Mouse (Mus musculus) cerebellum, adult 11-12 months (tissue): ENCODE measurements at regions not wholly inside any gene's neighbourhood (a gene's known extent, or its start where the extent isn't known, plus 50 kb on each side); places are given as distances from the start of the nearest gene placed in this dataset.

Experiments
- DNase-seq: peaks from one replicate; pipeline ENCODE4 v3.0.0; 2022

DNA sequence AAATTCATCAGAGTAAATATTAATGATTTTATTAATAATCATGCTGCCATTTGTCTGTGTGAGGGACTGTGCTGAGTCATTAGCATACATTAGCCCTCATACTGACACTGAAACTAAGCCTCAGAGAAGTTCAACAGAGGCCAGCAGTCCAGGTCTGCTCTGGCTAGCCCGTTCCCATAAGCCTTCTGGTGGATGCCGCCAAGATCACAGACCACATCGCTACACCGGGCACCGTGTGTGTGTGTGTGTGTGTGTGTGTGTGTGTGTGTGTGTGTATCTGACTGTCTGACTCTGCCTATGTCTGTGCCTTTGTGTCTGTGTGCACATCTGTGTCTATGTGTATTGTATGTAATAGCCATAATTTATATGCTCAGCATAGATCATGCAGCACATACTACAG is 106.0 kb downstream of the Rpl14 start:
- no peak for DNase-seq

DNA sequence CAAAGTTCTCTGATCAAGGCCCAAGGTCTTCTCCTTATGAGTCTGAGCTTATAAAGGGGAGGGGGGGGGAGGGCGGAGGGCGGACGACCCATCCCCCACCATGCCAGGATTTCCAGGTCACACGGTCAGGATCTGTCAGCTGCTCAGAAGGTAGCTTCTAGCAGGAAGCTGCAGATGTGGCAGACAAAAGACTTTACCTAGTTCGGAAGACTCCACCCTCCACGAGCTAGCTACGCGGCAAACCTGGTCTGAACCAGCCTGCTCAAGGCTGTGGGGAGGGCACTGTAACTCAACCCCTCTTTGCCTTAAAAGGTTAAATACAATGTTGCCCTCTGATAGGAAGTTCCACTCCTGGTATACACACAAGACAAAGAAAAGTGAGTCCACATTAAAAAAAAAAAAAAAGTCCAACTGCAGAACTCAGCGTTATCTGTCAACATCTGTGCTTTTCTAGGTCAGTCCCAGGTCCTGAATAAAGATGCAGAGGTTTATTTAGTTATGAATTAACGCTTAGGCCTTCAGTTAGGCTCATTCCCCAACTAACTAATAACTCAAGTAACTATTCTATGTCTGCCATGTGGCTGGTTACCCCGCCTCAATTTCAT is 108.7 kb downstream of the Rpl14 start:
- no peak for DNase-seq

DNA sequence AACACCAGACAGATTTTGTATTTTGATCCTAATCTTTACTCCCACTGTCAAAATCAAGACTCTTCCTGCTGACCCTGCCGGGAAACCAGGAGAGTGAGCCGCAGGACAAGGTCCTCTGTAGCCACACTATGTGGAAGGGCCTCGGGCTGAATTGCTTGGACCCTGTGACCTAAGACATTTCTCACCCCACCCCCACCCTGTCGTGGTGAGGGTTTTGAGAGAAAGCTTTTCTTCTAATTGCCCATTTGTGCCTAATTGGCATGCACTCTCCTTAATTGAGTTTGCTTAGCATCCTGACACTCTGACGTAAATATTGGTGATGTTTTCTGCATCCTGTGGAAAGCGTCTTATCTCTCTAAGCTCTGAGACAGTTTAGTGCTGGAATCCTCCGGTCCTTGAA is 110.2 kb downstream of the Rpl14 start:
- no peak for DNase-seq

DNA sequence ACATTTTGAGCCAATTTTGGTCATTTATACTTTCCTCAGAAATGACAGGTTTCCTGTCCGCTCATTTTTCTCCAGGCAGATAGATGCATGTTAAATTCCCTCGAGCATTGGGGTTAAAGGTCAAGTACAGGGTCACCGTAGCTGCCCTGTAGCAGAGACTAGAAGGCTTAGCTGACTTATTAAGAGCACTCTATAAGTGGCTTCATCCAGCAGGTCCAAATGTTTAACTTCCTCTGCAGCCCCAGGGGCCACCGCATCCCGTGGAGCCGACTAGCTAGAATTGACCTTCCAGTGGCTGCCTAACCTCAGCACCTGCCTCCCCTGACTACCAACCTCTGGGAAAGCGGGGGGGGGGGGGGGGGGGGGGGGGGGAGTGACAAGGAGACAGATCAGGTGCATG is 114.7 kb downstream of the Rpl14 start:
- no peak for DNase-seq

DNA sequence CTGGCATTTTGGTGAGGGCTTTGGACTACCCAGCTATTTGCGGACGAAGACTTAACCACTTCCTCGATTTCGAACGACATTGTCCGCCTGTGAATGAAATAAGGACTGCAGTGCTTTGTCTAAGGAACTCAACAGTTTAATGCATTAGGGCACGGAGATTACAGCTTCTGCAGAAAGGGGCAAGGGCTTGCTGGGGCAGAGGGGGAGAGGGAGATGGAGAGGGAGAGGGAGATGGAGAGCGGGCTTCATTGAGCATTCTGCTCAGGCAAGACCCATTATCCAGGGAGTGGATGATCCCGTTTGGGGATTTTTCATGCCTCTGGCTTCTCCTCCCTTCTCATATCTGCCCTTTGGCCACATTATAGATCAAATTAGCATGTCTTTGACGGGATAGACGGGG is 117.8 kb downstream of the Rpl14 start:
- no peak for DNase-seq

DNA sequence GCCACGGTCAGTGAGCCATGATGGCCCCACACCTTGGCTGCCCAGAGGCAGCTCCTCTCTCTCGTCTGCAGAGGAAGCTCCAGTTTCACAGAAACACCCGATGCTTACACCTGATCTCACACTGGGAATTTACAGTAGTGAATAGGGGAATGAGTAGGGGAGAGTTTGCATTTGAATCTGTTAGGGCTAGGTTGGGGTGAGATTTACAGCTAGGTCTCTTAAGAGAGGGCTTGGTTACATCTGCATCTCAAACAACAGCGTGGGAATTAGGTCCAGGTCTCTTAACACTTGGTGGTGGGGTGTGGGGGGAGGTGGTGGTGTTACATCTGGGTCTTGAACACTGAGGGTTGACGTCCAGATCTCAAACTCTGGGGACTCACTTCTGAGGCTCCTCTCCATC is 119.3 kb downstream of the Rpl14 start:
- DNase-seq, result no peak

DNA sequence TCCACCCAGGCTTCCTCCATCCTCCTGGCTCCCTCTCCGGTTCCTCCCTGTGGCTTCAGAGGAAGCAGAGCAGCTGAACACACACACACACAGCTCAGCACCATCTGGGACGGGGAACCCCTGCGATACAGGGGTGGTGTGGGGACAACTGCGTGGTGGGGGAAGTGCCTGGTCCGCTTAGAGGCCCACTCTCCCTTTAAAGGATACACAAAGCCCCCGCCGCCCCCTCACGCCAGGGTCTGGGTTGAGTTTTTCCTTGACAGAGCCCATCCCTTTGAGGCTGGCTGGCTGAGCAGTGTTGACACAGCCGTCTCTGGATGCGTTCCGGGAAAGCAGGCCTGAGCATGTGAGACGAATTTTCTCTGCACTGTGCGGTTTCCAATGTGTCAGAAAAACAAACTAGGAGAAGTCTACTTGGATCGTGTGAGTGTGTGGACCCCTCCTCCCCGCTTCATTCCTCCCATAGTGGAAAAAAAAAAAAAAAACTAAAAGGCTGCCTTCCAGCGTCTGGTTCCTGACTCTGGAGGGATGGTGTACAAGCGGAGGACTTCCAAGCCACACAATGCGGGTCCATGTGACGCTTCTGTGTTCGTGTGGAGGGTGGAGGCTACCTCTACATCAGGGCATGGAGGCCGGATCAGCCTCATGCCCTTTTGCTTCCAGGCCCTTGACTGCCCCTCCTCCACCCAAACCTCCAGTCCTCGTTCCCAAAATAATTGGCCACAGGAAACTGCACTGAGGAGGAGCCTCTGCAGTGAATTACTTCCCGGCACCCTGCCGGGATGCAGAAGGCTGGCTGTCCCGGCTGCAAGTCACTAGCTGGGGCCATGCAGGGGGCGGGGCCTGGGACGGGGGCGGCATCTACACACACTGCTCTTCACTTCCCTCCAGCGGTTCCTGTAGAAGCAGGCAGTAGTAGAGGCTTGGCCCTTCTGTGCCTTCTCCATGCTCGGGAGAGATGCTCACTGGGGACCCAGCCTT is 120.0 kb downstream of the Rpl14 start:
- DNase-seq, result peak; percentile 87

DNA sequence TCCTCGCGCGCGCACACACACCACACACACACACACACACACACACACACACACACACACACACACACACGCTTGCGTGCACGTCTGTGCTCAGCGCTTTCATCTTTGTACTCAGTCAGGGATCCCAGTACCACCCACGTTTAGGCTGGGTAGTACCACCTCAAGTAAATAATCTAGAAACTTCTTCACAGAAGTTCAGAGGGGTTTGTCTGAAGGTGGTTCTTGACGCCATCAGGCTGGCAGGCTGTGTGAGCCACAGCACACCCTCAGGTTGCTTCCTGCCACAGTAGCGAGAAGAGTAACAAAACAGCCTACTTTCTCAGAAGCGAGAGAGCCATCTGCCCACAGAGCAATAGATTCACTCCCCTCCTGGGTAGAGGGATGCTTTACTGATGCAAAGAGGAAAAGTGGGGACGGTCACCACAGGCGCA is 120.7 kb downstream of the Rpl14 start:
- DNase-seq, result no peak

DNA sequence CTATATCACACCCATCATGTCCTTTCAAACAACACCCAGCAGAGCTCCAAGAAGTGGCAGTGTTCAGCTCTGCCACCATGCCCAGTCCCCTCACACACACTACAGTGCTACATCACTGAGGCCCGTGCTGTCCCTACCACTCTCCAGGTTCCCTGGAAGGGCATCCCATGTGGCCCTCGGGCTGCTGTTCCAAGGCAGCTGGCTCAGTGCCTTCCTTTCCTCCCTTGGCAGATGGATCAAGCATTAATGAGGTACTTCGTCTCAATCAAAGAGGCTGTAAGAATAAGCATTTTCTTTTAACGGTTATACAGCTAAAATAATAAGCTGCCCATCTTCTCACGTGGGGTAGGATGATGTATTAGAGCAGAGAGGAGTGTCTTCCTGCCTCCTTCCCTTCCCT is 123.2 kb downstream of the Rpl14 start:
- no peak for DNase-seq

DNA sequence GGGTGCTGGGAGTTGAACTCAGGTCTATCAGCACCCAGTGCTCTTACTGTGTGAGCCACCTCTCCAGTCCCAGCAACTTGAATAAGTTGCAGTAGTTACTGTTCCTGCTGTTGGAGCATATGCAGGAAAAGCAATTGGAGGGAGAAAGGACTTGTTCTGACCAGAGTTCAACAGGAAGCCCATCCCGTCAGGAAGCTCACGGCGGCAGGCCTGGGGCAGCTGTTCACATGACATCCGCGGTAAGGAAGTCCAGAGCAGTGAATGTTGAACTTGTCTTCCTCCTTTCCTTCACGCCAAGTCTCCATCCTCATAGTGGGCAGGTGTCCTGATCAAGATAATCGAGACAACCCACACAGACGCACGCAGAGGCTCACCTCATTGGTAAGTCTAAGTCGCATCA is 124.7 kb downstream of the Rpl14 start:
- DNase-seq, result no peak

DNA sequence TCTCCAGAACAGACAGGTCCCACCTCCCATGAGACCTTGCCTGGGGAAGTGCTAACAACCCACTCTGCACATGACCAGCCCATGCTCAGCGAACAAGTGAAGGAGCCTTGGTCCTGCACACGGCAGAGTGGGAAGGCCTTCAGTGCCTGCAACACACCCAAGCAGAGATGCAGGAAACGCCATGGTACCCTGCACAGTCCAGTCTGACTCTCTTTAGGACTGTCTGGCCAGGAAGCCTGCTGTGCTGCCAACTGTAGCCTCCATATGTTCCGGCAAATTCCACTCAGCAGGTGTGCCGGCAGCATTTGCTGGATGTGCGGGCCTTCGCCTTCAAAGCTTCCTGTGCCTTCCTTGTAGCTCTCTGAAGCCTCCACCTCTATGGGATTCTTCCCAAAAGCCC is 126.5 kb downstream of the Rpl14 start:
- DNase-seq, result peak; percentile 97

DNA sequence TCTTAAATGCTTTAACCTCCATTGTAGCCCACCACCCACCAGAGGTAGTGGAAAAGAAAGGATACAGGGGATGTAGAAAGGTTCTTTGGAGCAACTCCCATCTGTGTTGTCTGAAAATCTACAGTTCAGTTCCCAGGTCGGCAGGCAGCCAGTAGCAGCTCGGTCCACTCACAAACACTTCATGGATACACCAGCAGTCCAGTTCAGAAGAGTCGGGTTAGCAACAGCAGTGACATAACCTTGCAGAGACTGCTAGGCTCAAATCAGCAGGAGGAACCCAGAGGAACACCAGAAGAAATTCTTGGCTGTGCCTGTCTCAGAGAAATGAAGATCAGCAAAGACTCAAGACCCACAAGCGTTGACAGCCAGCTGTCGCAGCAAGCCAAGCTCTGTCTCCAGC is 128.5 kb downstream of the Rpl14 start:
- no peak for DNase-seq

DNA sequence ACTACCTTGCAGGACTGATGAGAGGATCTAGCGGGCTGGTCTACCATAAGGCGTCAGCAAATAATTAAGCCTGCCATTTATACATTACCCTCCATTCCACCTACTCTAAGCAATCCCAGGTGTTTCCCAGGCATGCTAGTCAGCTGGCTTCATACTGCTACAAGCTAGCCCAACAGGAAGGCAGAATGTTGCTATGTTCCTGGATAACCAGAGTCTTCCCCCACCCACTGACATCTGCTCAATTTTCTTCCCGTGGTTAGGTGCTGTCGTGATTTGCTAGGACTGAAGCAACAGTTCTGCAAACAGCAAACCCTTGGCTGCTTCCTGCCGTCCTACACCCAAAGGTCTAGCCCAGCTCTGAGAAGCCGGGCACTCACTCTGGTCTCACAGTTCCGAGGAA is 131.6 kb downstream of the Rpl14 start:
- DNase-seq, result no peak

DNA sequence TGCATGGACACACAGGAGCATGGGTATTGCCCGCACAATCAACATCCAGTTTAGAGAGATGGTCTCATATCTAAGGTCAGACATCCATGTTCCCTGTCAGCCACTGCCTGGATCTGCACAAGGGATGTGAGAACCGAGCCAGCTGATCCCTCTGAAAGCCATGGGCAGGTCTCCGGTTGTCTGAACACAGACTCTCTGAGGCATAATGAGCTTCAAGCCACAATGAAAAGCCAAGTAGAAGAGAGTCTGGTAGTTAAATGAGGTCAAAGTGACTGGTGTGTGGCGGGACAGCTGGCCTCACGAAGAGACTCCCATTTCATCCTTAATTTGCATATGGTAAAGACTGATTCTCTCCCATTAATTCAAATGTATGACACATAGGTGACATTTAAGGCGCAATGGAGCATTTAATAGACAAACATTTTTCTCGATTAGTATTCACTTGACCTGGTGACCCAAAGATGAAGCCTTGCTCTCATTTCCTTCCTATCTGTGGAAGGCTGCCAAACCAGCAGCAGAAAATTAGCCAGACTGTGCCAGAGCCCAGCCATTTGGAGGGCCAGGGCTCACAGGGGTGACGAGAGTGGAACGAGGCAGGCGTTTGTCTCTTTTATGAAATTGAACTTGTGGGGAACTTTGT is 132.2 kb downstream of the Rpl14 start:
- DNase-seq, result no peak

DNA sequence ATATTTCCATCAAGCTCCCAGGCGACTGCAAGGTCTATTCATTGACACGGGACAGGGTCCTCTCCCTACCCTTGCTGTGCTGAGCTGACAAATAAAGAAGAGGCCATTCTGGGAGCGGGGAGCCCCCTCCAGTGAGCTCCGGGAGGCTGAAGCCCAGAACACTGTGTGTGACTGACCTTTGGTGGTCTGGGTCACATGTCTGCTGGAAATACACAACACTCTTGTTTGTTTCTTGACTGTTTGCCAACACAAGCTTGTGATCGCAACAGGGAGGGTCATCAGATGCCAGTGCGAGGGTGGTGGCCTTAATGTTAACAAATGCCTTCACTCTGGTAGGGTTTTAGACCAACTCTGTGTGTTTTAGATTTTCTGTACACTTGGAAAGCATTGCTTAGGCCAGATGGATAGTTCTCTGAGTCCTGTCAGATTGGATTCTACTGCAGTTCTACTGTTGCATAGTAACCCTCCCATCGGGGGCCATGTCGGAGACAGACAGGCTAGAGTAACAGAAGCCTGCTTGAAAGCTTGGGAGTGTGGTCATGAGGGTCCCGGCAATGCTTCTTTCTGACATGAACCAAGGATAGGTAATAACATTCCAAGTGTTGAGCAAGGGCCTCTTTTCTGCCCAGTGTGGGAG is 135.4 kb downstream of the Rpl14 start:
- DNase-seq, result no peak

DNA sequence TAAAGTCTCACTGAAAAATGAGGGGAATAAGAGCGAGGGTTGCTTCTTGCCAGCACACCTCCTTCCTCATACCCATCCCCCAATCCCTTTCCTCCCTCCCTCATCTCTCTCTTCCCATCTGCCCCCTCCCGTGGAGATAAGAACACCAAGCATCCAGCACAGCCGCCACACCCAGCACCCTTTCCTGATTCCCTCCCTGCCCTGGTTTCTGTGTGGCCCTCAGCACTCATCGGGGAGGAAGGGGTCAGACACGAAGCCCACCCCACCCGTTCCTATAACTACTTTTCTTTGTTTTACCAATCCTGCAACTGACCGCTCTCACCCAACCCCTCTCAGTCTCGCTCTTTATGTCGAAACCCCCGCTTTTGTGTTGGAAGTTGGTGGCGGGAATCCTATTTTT is 137.3 kb downstream of the Rpl14 start:
- DNase-seq, result no peak

DNA sequence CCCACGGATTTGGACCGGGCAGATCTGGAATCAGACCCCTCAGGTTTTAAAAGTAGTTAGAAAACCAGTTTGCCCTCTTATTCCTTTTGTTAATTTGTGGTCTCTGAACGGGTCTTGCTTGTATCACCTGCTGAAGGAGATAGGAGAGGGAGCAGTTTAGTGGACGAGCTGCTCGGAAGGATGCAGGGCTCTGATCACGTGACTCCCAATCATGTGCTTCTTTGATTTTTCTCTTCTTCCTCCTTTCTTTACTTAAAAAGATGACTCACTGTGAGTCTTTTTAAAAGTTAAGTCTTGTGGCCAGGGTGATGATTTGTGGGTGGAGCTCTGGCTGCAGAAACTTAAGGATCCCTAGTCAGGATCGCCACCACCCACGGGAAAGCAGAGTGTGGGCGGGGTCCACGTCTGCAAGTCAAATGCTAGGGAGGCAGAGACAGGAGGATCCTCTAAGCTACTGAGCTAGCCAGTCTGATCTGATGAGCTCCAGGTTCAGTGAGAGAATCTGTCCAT is 138.0 kb downstream of the Rpl14 start:
- DNase-seq, result no peak

DNA sequence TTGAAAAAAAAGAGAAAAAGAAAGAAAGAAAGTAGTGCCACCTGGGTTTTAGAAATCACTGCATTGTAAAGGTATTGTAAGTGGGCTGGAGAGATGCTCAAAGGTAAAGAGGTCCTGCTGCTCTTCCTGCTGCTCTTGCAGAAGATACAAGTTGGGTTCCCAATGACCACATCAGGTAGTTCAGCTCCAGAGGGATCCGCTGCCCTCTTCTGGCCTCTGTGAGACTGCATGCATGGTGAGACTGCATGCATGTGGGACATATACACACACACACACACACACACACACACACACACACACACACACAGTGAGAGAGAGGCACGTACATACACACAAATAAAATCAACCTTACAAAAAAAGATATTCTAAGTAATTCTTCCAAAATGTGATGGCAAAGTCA is 141.7 kb downstream of the Rpl14 start:
- no peak for DNase-seq

DNA sequence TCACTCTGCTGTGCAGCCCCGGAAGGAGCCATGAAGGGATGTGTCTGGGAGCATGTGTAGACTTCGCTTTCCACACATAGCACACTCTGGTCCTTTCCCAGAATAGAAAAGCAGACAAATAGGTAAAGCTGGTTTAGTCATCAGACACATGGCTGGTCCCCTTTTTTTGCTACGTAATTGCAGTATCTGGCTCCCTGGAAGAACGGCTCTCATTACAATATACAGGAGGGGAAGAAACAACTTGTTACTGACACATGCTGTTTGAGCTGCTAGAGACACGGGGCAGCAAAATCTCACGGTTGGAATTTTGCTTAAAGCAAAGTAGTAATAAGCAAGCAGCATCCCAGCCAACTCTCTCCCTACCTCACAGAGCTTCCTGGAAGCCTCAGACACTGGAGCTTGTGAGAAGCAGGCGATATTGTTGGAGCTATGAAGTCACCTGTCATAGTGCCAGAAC is 144.4 kb downstream of the Rpl14 start:
- no peak for DNase-seq

DNA sequence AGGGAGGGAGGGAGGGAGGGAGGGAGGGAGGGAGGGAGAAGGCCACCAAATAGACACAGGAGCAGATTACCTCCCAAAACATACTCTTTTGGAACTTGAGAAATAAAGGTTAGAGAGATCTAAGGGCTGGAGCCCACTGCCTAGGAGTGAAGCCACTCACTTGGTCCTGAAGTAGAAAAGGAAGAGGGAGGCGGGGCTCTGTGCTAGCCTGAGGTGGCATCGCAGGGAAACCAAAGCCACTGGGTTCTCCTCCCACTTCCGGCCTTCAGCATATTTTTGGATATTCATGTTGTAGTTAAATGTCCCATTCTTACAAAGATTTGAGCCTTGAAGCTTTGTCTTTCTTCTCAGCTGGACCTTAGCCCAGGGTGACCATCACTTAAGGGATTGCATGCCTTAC is 147.6 kb downstream of the Rpl14 start:
- no peak for DNase-seq

DNA sequence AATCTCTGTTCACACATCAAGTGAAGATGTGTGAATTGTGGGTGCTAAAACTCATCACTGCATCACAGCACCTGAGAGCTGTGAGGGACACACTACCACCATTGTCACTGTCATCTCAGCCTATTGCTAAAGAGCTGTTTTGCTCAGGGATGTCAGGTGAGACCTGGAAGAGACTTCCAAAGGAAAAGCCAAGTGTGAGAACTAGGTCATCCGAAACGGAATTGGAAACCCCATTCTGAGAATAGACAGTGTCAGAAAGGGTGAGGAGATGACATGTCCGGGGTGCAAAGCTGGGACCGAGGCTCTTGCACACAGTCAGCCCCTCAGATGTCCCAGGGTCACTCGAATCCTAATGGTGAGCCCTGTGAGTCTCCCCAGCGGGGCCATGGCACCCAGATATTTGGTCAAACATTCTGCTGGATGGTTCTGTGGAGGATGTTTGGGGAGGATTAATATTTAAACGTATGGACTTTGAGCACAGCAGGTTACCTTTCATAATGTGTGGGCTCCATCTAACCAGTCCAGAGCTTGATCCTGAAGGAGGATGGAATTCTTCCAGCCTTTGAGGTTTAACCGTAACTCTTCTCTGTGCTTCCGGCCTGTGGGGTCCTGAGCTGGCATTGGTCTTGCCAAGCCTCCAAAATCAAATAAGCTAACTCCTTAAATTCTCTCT is 150.3 kb downstream of the Rpl14 start:
- DNase-seq, result no peak

DNA sequence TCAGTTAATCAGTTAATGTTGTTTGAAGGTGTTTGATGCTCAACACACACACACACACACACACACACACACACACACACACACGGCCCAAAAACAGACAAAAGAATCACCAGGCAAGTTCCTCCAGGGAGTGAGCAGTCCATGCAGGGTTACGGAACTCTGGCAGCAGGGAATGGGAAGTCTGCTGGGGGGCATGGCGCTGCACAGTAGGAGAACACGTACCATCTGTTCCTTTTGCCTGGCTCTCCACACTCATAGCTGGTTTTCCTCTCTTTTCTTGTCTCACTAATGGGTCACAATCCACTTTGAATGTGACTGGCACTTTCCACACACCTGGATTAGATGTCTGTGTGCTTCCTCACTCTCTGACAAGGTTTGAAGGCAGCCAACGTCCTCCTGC is 151.8 kb downstream of the Rpl14 start:
- DNase-seq, result peak; percentile 52
